Mouse (Mus musculus) liver, postnatal 0 days (tissue): Measurements from ENCODE around the gene Slc39a11. TPM values are rescaled to one million over a fixed set of nuclear protein-coding genes. Genes with fewer than 3 reads are reported as not detected.

Experiments used
- ATAC-seq: fragments of 200-750 bp; cut with Nextera tagmentation; 2 replicates; pipeline ENCODE4 v1.8.0; 2017; ENCODE audit warnings: mild to moderate bottlenecking, moderate library complexity
- DNase-seq: peaks from one replicate; pipeline ENCODE4 v3.0.0-alpha.2; 2016
- H3K27ac ChIP-seq: fragments of 300-500 bp; sonication (generic); 2 replicates; pipeline ENCODE4 v1.5.1; 2014; ENCODE audit warnings: antibody characterized with exemption, moderate library complexity, mild to moderate bottlenecking, low read depth
- H3K27me3 ChIP-seq: fragments of 300-500 bp; sonication (generic); 2 replicates; pipeline ENCODE4 v1.6.1; 2014; ENCODE audit warnings: low read length, control low read depth, mixed read lengths; ENCODE audit not compliant: insufficient read depth
- H3K36me3 ChIP-seq: fragments of 300-500 bp; sonication (generic); replicated peaks from 2 replicates; pipeline ENCODE4 v1.6.1; 2014; ENCODE audit warnings: mild to moderate bottlenecking, control low read depth, low read length, moderate library complexity, mixed read lengths; ENCODE audit not compliant: insufficient read depth
- H3K4me1 ChIP-seq: fragments of 300-500 bp; sonication (generic); 2 replicates; pipeline ENCODE4 v1.6.1; 2014; ENCODE audit warnings: antibody characterized with exemption, mild to moderate bottlenecking, control low read depth; ENCODE audit not compliant: insufficient read depth
- H3K4me2 ChIP-seq: fragments of 300-500 bp; sonication (generic); 2 replicates; pipeline ENCODE4 v1.6.1; 2014; ENCODE audit warnings: low read depth, mild to moderate bottlenecking, low read length, moderate library complexity, mixed read lengths
- H3K4me3 ChIP-seq: fragments of 300-500 bp; sonication (generic); 2 replicates; pipeline ENCODE4 v1.5.1; 2014; ENCODE audit warnings: low read depth, low read length
- H3K9ac ChIP-seq: fragments of 300-500 bp; sonication (generic); replicated peaks from 2 replicates; pipeline ENCODE4 v1.6.1; 2014; ENCODE audit warnings: mild to moderate bottlenecking, moderate library complexity
- H3K9me3 ChIP-seq: fragments of 300-500 bp; sonication (generic); 2 replicates; pipeline ENCODE4 v1.6.1; 2016; ENCODE audit warnings: mild to moderate bottlenecking, control low read depth, low read length, mixed read lengths
- CTCF ChIP-seq: sonication (generic); IDR thresholded peaks from 2 replicates; pipeline ENCODE4 v1.5.1; 2016; ENCODE audit warnings: antibody characterized with exemption, low read depth
- EP300 ChIP-seq: IDR thresholded peaks from 2 replicates; pipeline ENCODE4 v1.6.1; 2016; ENCODE audit warnings: antibody characterized with exemption, low read depth, mild to moderate bottlenecking
- WGBS: fragments of 180-500 bp; shearing (Covaris S2); extraction: QIAGEN DNeasy Blood & Tissue Kit; methylation state at CpG from one replicate; pipeline ENCODE4 v1.1.7; 2014; ENCODE audit not compliant: insufficient replicate concordance; 5-methylcytosine and 5-hydroxymethylcytosine counted together
- polyA plus RNA-seq: library from polyadenylated mRNA; unstranded; fragments of >200 nt; fragmentation: Nextera tagmentation; extraction: Ambion mirVana; gene quantifications from 2 replicates; pipeline ENCODE4 v1.2.1, GENCODE M21; 2015

Slc39a11 gene
- polyA plus RNA-seq, 1 experiment from 2014 or later, result 10.9 TPM

GRCm38 (mm10) chr11:113259712-113260382, 390.0 kb downstream of the Slc39a11 start:
- DNase-seq, result no peak
- Histone ChIP-seq H3K27me3 (no peaks in the 10 kb centered on the region), H3K9ac (no peak overlapping the region), H3K4me2 (no peak overlapping the region), H3K27ac (no peak overlapping the region), H3K4me3 (no peak overlapping the region), H3K4me1 (peaks cover 6% of the 10 kb centered on the region), H3K36me3 (no peaks in the 10 kb centered on the region), H3K9me3 (no peaks in the 10 kb centered on the region)
- ATAC-seq, result peak; percentile 47; the same call in 1 of the 2 replicates
- TF ChIP-seq EP300, result no peak
- no peak for TF ChIP-seq CTCF
- 73% methylated on average over 14 of the region's 14 CpGs for WGBS

GRCm38 (mm10) chr11:113258016-113258415, 391.9 kb downstream of the Slc39a11 start:
- Histone ChIP-seq H3K27ac (no peak overlapping the region), H3K36me3 (no peaks in the 10 kb centered on the region), H3K4me2 (no peak overlapping the region), H3K9me3 (no peaks in the 10 kb centered on the region), H3K4me1 (peaks cover 6% of the 10 kb centered on the region), H3K27me3 (no peaks in the 10 kb centered on the region), H3K9ac (no peak overlapping the region), H3K4me3 (no peak overlapping the region)
- TF ChIP-seq EP300, result no peak
- no peak for TF ChIP-seq CTCF
- ATAC-seq, result no peak
- DNase-seq, result no peak
- 81% methylated on average over 6 of the region's 6 CpGs for WGBS

GRCm38 (mm10) chr11:113254653-113255052, 395.2 kb downstream of the Slc39a11 start:
- WGBS, result 74% methylated on average over 6 of the region's 6 CpGs
- no peaks in the 10 kb centered on the region for H3K27me3 ChIP-seq
- no peak for ATAC-seq

GRCm38 (mm10) chr11:113253169-113253568, 396.7 kb downstream of the Slc39a11 start:
- no peak for DNase-seq
- H3K4me3 ChIP-seq, result no peak overlapping the region
- H3K36me3 ChIP-seq, result no peaks in the 10 kb centered on the region
- TF ChIP-seq EP300 (no peak), CTCF (no peak)
- H3K27me3 ChIP-seq, result no peaks in the 10 kb centered on the region
- no peaks in the 10 kb centered on the region for H3K9me3 ChIP-seq
- ATAC-seq, result no peak
- H3K4me1 ChIP-seq, result no peaks in the 10 kb centered on the region
- H3K27ac ChIP-seq, result no peak overlapping the region
- no peak overlapping the region for H3K4me2 ChIP-seq
- H3K9ac ChIP-seq, result no peak overlapping the region
- 76% methylated on average over 4 of the region's 4 CpGs for WGBS

More at GRCm38 (mm10) chr11:113254653-113255052, 395.2 kb downstream of the Slc39a11 start:
- H3K36me3 ChIP-seq, result no peaks in the 10 kb centered on the region
- H3K27ac ChIP-seq, result no peak overlapping the region
- H3K9me3 ChIP-seq, result no peaks in the 10 kb centered on the region
- H3K9ac ChIP-seq, result no peak overlapping the region
- H3K4me2 ChIP-seq, result no peak overlapping the region
- no peak for DNase-seq
- no peak overlapping the region for H3K4me3 ChIP-seq
- H3K4me1 ChIP-seq, result no peaks in the 10 kb centered on the region
- TF ChIP-seq EP300, result no peak
- no peak for TF ChIP-seq CTCF

- ATAC-seq, result no peak
- Histone ChIP-seq H3K9ac (no peak overlapping the region), H3K4me2 (no peak overlapping the region), H3K4me1 (no peaks in the 10 kb centered on the region), H3K36me3 (no peaks in the 10 kb centered on the region), H3K9me3 (no peaks in the 10 kb centered on the region), H3K27me3 (no peaks in the 10 kb centered on the region), H3K27ac (no peak overlapping the region), H3K4me3 (no peak overlapping the region)
- WGBS, result 62% methylated on average over 7 of the region's 7 CpGs
- DNase-seq, result no peak
- TF ChIP-seq EP300 (no peak), CTCF (no peak)
These were observed 398.7 kb downstream of the Slc39a11 start for GRCm38 (mm10) chr11:113251172-113251571.

GRCm38 (mm10) chr11:113246475-113246874, 403.4 kb downstream of the Slc39a11 start:
- Histone ChIP-seq H3K27me3 (no peaks in the 10 kb centered on the region), H3K4me3 (no peak overlapping the region), H3K4me2 (no peak overlapping the region), H3K9me3 (no peaks in the 10 kb centered on the region), H3K4me1 (no peaks in the 10 kb centered on the region), H3K36me3 (no peaks in the 10 kb centered on the region), H3K27ac (no peak overlapping the region), H3K9ac (no peak overlapping the region)
- DNase-seq (no peak), ATAC-seq (no peak)
- TF ChIP-seq EP300 (no peak), CTCF (no peak)
- 56% methylated on average over 9 of the region's 9 CpGs for WGBS
